ENCODE assay signal across 8 mouse cellular contexts in the genomic region with DNA sequence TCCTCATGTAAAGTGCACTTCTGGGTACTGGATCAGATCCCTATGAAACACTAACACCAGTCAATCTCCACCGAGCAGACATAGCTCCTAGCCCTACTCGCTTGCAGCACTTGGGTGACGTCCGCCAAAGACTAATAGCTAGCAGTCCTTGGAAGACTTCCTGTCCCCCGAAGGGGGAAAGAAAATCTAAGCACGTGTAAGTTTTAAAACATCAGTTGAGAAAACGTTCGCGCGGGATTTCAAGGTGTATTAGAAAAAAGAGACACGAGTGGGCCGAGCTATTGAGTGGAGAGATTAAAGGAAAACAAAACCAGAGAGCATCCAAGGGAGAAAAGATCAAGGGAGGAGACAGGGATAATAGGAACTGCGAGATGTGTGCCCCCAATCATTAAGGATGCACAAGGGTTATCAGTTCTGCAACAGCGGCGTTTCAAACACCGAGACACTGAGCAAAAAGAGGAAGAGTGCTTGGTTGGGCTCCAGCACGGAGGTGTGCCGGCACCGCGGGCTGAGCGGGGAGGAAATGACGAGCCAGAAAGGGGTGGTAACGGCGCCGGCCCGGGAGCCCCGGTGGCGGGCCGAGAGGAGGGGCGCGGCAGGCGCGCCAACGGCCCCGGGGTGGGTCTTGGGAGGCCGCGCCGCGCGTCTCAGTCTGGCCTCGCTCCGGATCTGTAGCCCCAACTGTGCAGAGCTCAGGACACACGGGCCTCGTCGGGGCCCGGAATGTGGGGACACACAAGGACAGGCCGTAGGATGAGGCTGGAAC. TPM values are rescaled to one million over a fixed set of nuclear protein-coding genes. Genes with fewer than 3 reads are reported as not detected.
DNase-seq lines count a peak whose midpoint lies in the region; ATAC-seq and TF ChIP-seq lines count a peak whose summit lies in the region.

No protein-coding gene starts in this region.

- no peak for TF ChIP-seq EP300 in ES-Bruce4 (IDR thresholded peaks at IDR 0.05; ENCODE audit: insufficient read depth, low read depth, low read length)
- TF ChIP-seq EP300 in liver, postnatal 0 days (IDR thresholded peaks at IDR 0.05; ENCODE audit: low read depth) = 0 out of 2 replicates have a peak, but pooled peaks have one; percentile 27

- peaks cover 20% of the 10 kb centered on the region for H3K36me3 ChIP-seq in ES-Bruce4 (ENCODE audit: control insufficient read depth, insufficient read depth, low read length, poor library complexity, severe bottlenecking)
- H3K36me3 ChIP-seq in forebrain, embryonic 14.5 days (ENCODE audit: control insufficient read depth, insufficient read depth, low read length) = 0 out of 2 replicates have a peak, but pooled peaks cover 9% of the 10 kb centered on the region
- peaks cover 18% of the 10 kb centered on the region for H3K36me3 ChIP-seq in liver, postnatal 0 days (replicated peaks; ENCODE audit: insufficient read depth, low read length)
- H3K36me3 ChIP-seq in neural tube, embryonic 12.5 days = peaks cover 9% of the 10 kb centered on the region; the same call in 1 of the 2 replicates

- peak overlapping the region; percentile 98 for H3K4me3 ChIP-seq in ES-Bruce4 (ENCODE audit: low read depth, low read length)
- H3K4me3 ChIP-seq in forebrain, embryonic 14.5 days (ENCODE audit: low read depth, low read length) = peak overlapping the region; percentile 87
- peak overlapping the region; percentile 94 for H3K4me3 ChIP-seq in liver, postnatal 0 days (ENCODE audit: low read depth, low read length)
- peak overlapping the region; percentile 85 for H3K4me3 ChIP-seq in neural tube, embryonic 12.5 days

- no peaks in the 10 kb centered on the region for H3K27me3 ChIP-seq in ES-Bruce4 (ENCODE audit: control insufficient read depth, insufficient read depth, low read length, poor library complexity, severe bottlenecking)
- no peaks in the 10 kb centered on the region for H3K27me3 ChIP-seq in forebrain, embryonic 14.5 days (replicated peaks; ENCODE audit: control insufficient read depth, insufficient read depth, low read length)
- H3K27me3 ChIP-seq in liver, postnatal 0 days (ENCODE audit: insufficient read depth, low read length) = no peaks in the 10 kb centered on the region
- H3K27me3 ChIP-seq in neural tube, embryonic 12.5 days (replicated peaks) = no peaks in the 10 kb centered on the region

- H3K27ac ChIP-seq in ES-Bruce4 (ENCODE audit: insufficient read depth, low read length) = peak overlapping the region; percentile 95
- H3K27ac ChIP-seq in forebrain, embryonic 14.5 days (ENCODE audit: low read depth, low read length) = peak overlapping the region; percentile 100
- H3K27ac ChIP-seq in liver, postnatal 0 days (ENCODE audit: low read depth) = peak overlapping the region; percentile 100
- H3K27ac ChIP-seq in neural tube, embryonic 12.5 days = peak overlapping the region; percentile 99

- TF ChIP-seq POLR2A in ES-Bruce4 (IDR thresholded peaks at IDR 0.05; ENCODE audit: insufficient read depth, low read length) = no peak

- intact Hi-C loops in heart, postnatal 14 days (cut with DNase I) = loop anchor here (5.0 kb wide), 1 partner anchor 131 kb away; no protein-coding TSS in a partner anchor

- H3K4me2 ChIP-seq in forebrain, embryonic 14.5 days (ENCODE audit: low read length) = peak overlapping the region; percentile 89
- H3K4me2 ChIP-seq in liver, postnatal 0 days (ENCODE audit: low read depth, low read length) = peak overlapping the region; percentile 87
- peak overlapping the region; percentile 86 for H3K4me2 ChIP-seq in neural tube, embryonic 12.5 days (replicated peaks)

- under 1% methylated on average over 45 of the region's 47 CpGs for WGBS in forebrain, embryonic 14.5 days
- under 1% methylated on average over 47 of the region's 47 CpGs for WGBS in liver, postnatal 0 days (ENCODE audit: insufficient replicate concordance)
- under 1% methylated on average over 47 of the region's 47 CpGs for WGBS in neural tube, embryonic 12.5 days

- H3K4me1 ChIP-seq in ES-Bruce4 (ENCODE audit: control insufficient read depth, insufficient read depth, low read length) = peaks cover 2% of the 10 kb centered on the region
- peaks cover 20% of the 10 kb centered on the region for H3K4me1 ChIP-seq in forebrain, embryonic 14.5 days (ENCODE audit: control insufficient read depth, insufficient read depth, low read length)
- H3K4me1 ChIP-seq in liver, postnatal 0 days (ENCODE audit: insufficient read depth) = peaks cover 34% of the 10 kb centered on the region
- peaks cover 20% of the 10 kb centered on the region for H3K4me1 ChIP-seq in neural tube, embryonic 12.5 days

- no peak for TF ChIP-seq CTCF in ES-Bruce4 (IDR thresholded peaks at IDR 0.05; ENCODE audit: low read depth, low read length)
- TF ChIP-seq CTCF in liver, postnatal 0 days (IDR thresholded peaks at IDR 0.05; ENCODE audit: low read depth) = no peak

- peak overlapping the region; percentile 98 for H3K9ac ChIP-seq in ES-Bruce4 (ENCODE audit: low read depth, poor library complexity, severe bottlenecking)
- H3K9ac ChIP-seq in forebrain, embryonic 14.5 days (ENCODE audit: low read length) = peak overlapping the region; percentile 99
- H3K9ac ChIP-seq in liver, postnatal 0 days (replicated peaks) = peak overlapping the region; percentile 99
- H3K9ac ChIP-seq in neural tube, embryonic 12.5 days = peak overlapping the region; percentile 98

- H3K9me3 ChIP-seq in ES-Bruce4 (replicated peaks; ENCODE audit: control insufficient read depth, insufficient read depth, low read length, poor library complexity, severe bottlenecking) = no peaks in the 10 kb centered on the region
- H3K9me3 ChIP-seq in forebrain, embryonic 14.5 days (replicated peaks; ENCODE audit: control insufficient read depth, low read length) = no peaks in the 10 kb centered on the region
- H3K9me3 ChIP-seq in liver, postnatal 0 days (ENCODE audit: low read length) = no peaks in the 10 kb centered on the region
- no peaks in the 10 kb centered on the region for H3K9me3 ChIP-seq in neural tube, embryonic 12.5 days

- ATAC-seq in cerebellum, adult (ENCODE audit: insufficient number of reproducible peaks, low FRiP score, low TSS enrichment) = peak; percentile 47
- peak; percentile 27 for ATAC-seq in forebrain, embryonic 14.5 days
- peak; percentile 47 for ATAC-seq in liver, postnatal 0 days
- peak; percentile 57 for ATAC-seq in neural tube, embryonic 12.5 days (ENCODE audit: low FRiP score, low read depth)

- DNase-seq in forebrain, embryonic 14.5 days (ENCODE audit: low spot score) = peak; percentile 78
- peak; percentile 77 to 81 for DNase-seq in heart, postnatal 14 days
- DNase-seq in layer of hippocampus, adult 11-12 months (ENCODE audit: low spot score) = peak; percentile 72
- peak; percentile 90 for DNase-seq in liver, postnatal 0 days
- DNase-seq in testis, postnatal 10 days (ENCODE audit: low spot score) = peak; percentile 80

RNA-seq across cellular contexts. Expression of a gene that starts 1.0 kb away (rescaled TPM):
- 47.2 and 60.1 TPM in 2 replicates for polyA plus RNA-seq in ES-Bruce4 (2011; ENCODE audit: insufficient read depth, insufficient read length, low read depth, missing spikeins)
- 20.7 and 23.2 TPM in 2 replicates for polyA plus RNA-seq in forebrain, embryonic 14.5 days (2014; fragmentation: Nextera tagmentation; extraction: Ambion mirVana)
- total RNA-seq in heart, postnatal 14 days (2021) = 10 to 100 TPM; 24.3 to 26.5 TPM
- 3.2 and 3.7 TPM in 2 replicates for polyA plus RNA-seq in liver, postnatal 0 days (2015; fragmentation: Nextera tagmentation; extraction: Ambion mirVana)
- polyA plus RNA-seq in neural tube, embryonic 12.5 days (2016; fragmentation: Nextera tagmentation; extraction: Ambion mirVana) = 16.3 and 17.4 TPM in 2 replicates

RNA-seq across cellular contexts. Expression of a gene that starts 1.1 kb away (rescaled TPM):
- 76.1 and 87.3 TPM in 2 replicates for polyA plus RNA-seq in ES-Bruce4 (2011; ENCODE audit: insufficient read depth, insufficient read length, low read depth, missing spikeins)
- polyA plus RNA-seq in forebrain, embryonic 14.5 days (2014; fragmentation: Nextera tagmentation; extraction: Ambion mirVana) = 59.2 and 73.6 TPM in 2 replicates
- total RNA-seq in heart, postnatal 14 days (2021) = 10 to 100 TPM; 10.7 to 12.9 TPM
- 29.7 and 30.1 TPM in 2 replicates for polyA plus RNA-seq in liver, postnatal 0 days (2015; fragmentation: Nextera tagmentation; extraction: Ambion mirVana)
- polyA plus RNA-seq in neural tube, embryonic 12.5 days (2016; fragmentation: Nextera tagmentation; extraction: Ambion mirVana) = 58.7 and 62.6 TPM in 2 replicates

RNA-seq across cellular contexts. Expression of a gene that starts 24.0 kb away (rescaled TPM):
- 4.7 and 5.8 TPM in 2 replicates for polyA plus RNA-seq in ES-Bruce4 (2011; ENCODE audit: insufficient read depth, insufficient read length, low read depth, missing spikeins)
- 0.24 and 0.46 TPM in 2 replicates for polyA plus RNA-seq in forebrain, embryonic 14.5 days (2014; fragmentation: Nextera tagmentation; extraction: Ambion mirVana)
- 100 to 1,000 TPM; 243 TPM for total RNA-seq in heart, postnatal 14 days (2021)
- 0.25 and 3.6 TPM in 2 replicates for polyA plus RNA-seq in liver, postnatal 0 days (2015; fragmentation: Nextera tagmentation; extraction: Ambion mirVana)
- 2.4 and 4.4 TPM in 2 replicates for polyA plus RNA-seq in neural tube, embryonic 12.5 days (2016; fragmentation: Nextera tagmentation; extraction: Ambion mirVana)

RNA-seq across cellular contexts. Expression of a gene that starts 42.6 kb away (rescaled TPM):
- 1.5 and 2.6 TPM in 2 replicates for polyA plus RNA-seq in ES-Bruce4 (2011; ENCODE audit: insufficient read depth, insufficient read length, low read depth, missing spikeins)
- polyA plus RNA-seq in forebrain, embryonic 14.5 days (2014; fragmentation: Nextera tagmentation; extraction: Ambion mirVana) = 1.6 and 2.6 TPM in 2 replicates
- total RNA-seq in heart, postnatal 14 days (2021) = 1 to 10 TPM in 1 of 2 experiments, under 1 TPM in 1; 0.96 to 1.8 TPM
- polyA plus RNA-seq in liver, postnatal 0 days (2015; fragmentation: Nextera tagmentation; extraction: Ambion mirVana) = 61.1 and 65.2 TPM in 2 replicates
- 1.0 and 1.5 TPM in 2 replicates for polyA plus RNA-seq in neural tube, embryonic 12.5 days (2016; fragmentation: Nextera tagmentation; extraction: Ambion mirVana)

RNA-seq across cellular contexts. Expression of a gene that starts 46.0 kb away (rescaled TPM):
- polyA plus RNA-seq in ES-Bruce4 (2011; ENCODE audit: insufficient read depth, insufficient read length, low read depth, missing spikeins) = 0.90 and 1.4 TPM in 2 replicates
- 0.17 and 0.50 TPM in 2 replicates for polyA plus RNA-seq in forebrain, embryonic 14.5 days (2014; fragmentation: Nextera tagmentation; extraction: Ambion mirVana)
- under 1 TPM; 0.17 to 0.83 TPM for total RNA-seq in heart, postnatal 14 days (2021)
- 0.68 and 0.92 TPM in 2 replicates for polyA plus RNA-seq in liver, postnatal 0 days (2015; fragmentation: Nextera tagmentation; extraction: Ambion mirVana)
- polyA plus RNA-seq in neural tube, embryonic 12.5 days (2016; fragmentation: Nextera tagmentation; extraction: Ambion mirVana) = 0.15 TPM in 1 of 2 replicates, not detected in the other

Comparison
In these comparisons a context has a peak if more than half of its experiments do, and no peak if none do; other contexts are left out.
1. Peak in every context shown above with its lines: DNase-seq, ATAC-seq, H3K4me3 ChIP-seq and H3K27ac ChIP-seq.